Mouse (Mus musculus) liver, embryonic 12.5 days (tissue): ENCODE data around the gene Fcrl5. TPM values are rescaled to one million over a fixed set of nuclear protein-coding genes. Genes with fewer than 3 reads are reported as not detected.

Source experiments
- ATAC-seq: fragments of 200-750 bp; cut with Nextera tagmentation; 2 replicates; pipeline ENCODE4 v1.8.0; 2017; ENCODE audit warnings: moderate number of reproducible peaks, mild to moderate bottlenecking, moderate library complexity
- H3K27ac ChIP-seq: fragments of 300-500 bp; sonication (generic); 2 replicates; pipeline ENCODE4 v1.5.1; 2016; ENCODE audit warnings: mild to moderate bottlenecking
- H3K27me3 ChIP-seq: fragments of 300-500 bp; sonication (generic); replicated peaks from 2 replicates; pipeline ENCODE4 v1.6.1; 2016; ENCODE audit warnings: mild to moderate bottlenecking, moderate library complexity
- H3K36me3 ChIP-seq: fragments of 300-500 bp; sonication (generic); 2 replicates; pipeline ENCODE4 v1.6.1; 2016; ENCODE audit warnings: mild to moderate bottlenecking, moderate library complexity
- H3K4me1 ChIP-seq: fragments of 300-500 bp; sonication (generic); 2 replicates; pipeline ENCODE4 v1.6.1; 2016
- H3K4me2 ChIP-seq: fragments of 300-500 bp; sonication (generic); 2 replicates; pipeline ENCODE4 v1.6.1; 2016; ENCODE audit warnings: mild to moderate bottlenecking, moderate library complexity
- H3K4me3 ChIP-seq: fragments of 300-500 bp; sonication (generic); 2 replicates; pipeline ENCODE4 v1.5.1; 2016; ENCODE audit warnings: mild to moderate bottlenecking, moderate library complexity
- H3K9ac ChIP-seq: fragments of 300-500 bp; sonication (generic); 2 replicates; pipeline ENCODE4 v1.6.1; 2016; ENCODE audit warnings: mild to moderate bottlenecking, moderate library complexity
- H3K9me3 ChIP-seq: fragments of 300-500 bp; sonication (generic); replicated peaks from 2 replicates; pipeline ENCODE4 v1.6.1; 2016; ENCODE audit warnings: mild to moderate bottlenecking, moderate library complexity
- WGBS: fragments of 180-500 bp; shearing (Covaris S2); methylation state at CpG from one replicate; pipeline ENCODE4 v1.1.7; 2016; ENCODE audit not compliant: insufficient replicate concordance; 5-methylcytosine and 5-hydroxymethylcytosine counted together
- polyA plus RNA-seq: library from polyadenylated mRNA; unstranded; fragments of >200 nt; fragmentation: Nextera tagmentation; extraction: Ambion mirVana; gene quantifications from 2 replicates; pipeline ENCODE4 v1.2.1, GENCODE M21; 2016

Gene Fcrl5
- polyA plus RNA-seq, 1 experiment from 2014 or later, result not detected

- Histone ChIP-seq H3K27ac (no peak overlapping the region), H3K9ac (no peak overlapping the region), H3K4me2 (no peak overlapping the region), H3K9me3 (no peaks in the 10 kb centered on the region), H3K4me3 (no peak overlapping the region), H3K4me1 (no peaks in the 10 kb centered on the region), H3K27me3 (peaks cover 13% of the 10 kb centered on the region; the same call in 1 of the 2 replicates), H3K36me3 (no peaks in the 10 kb centered on the region)
- no peak for ATAC-seq
- 44% methylated on average over 8 of the region's 8 CpGs for WGBS
Observed at GRCm38 (mm10) chr3:87501151-87501550, 65.6 kb downstream of the Fcrl5 start.

GRCm38 (mm10) chr3:87502771-87503170 is 67.2 kb downstream of the Fcrl5 start:
- 78% methylated on average over 6 of the region's 6 CpGs for WGBS
- H3K4me2 ChIP-seq, result no peak overlapping the region
- no peak for ATAC-seq
- H3K9me3 ChIP-seq, result no peaks in the 10 kb centered on the region
- H3K9ac ChIP-seq, result no peak overlapping the region
- no peaks in the 10 kb centered on the region for H3K36me3 ChIP-seq
- H3K4me3 ChIP-seq, result no peak overlapping the region
- H3K27ac ChIP-seq, result no peak overlapping the region
- H3K27me3 ChIP-seq, result peaks cover 13% of the 10 kb centered on the region; the same call in 1 of the 2 replicates
- H3K4me1 ChIP-seq, result no peaks in the 10 kb centered on the region

DNA sequence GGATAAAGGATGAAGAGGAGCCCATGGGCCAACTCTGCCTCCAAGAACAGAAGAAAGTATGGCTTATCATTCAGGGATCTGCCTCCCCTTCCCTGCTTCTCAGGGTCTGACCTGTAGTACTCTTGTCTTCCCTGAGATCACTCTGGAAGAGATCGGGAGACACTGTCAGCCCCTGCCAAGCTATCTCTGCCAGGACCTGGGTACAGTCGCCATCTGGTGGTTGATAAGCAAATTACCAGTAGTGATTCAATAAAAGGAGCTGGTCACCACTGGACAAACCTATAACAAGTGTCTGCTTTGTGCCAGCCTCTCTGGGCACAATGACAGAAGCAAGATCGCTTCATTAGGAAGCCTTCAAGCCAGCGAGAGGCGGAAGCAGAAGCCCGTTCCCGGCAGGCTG is 68.8 kb downstream of the Fcrl5 start:
- Histone ChIP-seq H3K9me3 (no peaks in the 10 kb centered on the region), H3K4me3 (no peak overlapping the region), H3K27ac (no peak overlapping the region), H3K9ac (no peak overlapping the region), H3K4me2 (no peak overlapping the region), H3K36me3 (no peaks in the 10 kb centered on the region), H3K4me1 (0 out of 2 replicates have a peak, but pooled peaks cover 1% of the 10 kb centered on the region), H3K27me3 (peaks cover 13% of the 10 kb centered on the region; the same call in 1 of the 2 replicates)
- no peak for ATAC-seq
- WGBS, result 31% methylated on average over 7 of the region's 7 CpGs

DNA sequence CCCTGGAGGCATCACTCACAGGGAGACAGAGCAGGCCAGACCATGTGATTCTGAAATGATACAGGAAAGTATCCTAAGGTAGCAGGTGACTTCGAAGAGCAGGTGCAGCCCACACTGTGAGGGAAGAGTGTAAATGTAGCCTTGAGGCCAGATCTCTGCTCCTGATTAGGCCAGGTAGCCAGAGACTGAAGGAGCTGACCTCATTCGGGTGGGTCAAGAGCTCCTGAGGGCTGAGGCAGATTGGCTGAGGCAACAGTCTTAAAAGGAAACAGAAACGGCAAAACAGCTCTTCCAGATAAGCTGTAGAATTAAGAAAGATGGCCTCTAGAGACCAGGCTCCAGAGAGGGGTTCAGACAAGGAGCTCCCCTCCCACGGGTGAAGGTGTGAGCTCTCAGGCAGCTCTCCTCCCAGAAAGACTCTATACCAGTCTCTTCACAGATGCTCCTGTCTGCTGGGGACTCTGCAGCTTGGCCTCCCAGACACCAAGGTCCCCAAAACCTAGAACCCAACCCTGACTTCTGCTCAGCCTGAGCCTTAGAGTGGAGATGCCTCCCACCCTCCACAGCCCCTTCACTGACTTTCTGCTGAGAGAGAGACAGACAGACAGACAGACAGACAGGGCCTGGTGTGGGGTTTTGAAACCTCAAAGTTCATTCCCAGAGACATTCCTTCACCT is 69.3 kb downstream of the Fcrl5 start:
- no peak overlapping the region for H3K4me3 ChIP-seq
- H3K27ac ChIP-seq, result no peak overlapping the region
- 47% methylated on average over 4 of the region's 4 CpGs for WGBS
- H3K27me3 ChIP-seq, result peaks cover 15% of the 10 kb centered on the region; the same call in 1 of the 2 replicates
- H3K9ac ChIP-seq, result no peak overlapping the region
- ATAC-seq, result no peak
- no peaks in the 10 kb centered on the region for H3K9me3 ChIP-seq
- H3K36me3 ChIP-seq, result no peaks in the 10 kb centered on the region
- H3K4me2 ChIP-seq, result no peak overlapping the region
- H3K4me1 ChIP-seq, result 0 out of 2 replicates have a peak, but pooled peaks cover 4% of the 10 kb centered on the region

GRCm38 (mm10) chr3:87506456-87507416 is 71.2 kb downstream of the Fcrl5 start:
- Histone ChIP-seq H3K27me3 (peaks cover 9% of the 10 kb centered on the region; the same call in 1 of the 2 replicates), H3K27ac (no peak overlapping the region), H3K9ac (no peak overlapping the region)

DNA sequence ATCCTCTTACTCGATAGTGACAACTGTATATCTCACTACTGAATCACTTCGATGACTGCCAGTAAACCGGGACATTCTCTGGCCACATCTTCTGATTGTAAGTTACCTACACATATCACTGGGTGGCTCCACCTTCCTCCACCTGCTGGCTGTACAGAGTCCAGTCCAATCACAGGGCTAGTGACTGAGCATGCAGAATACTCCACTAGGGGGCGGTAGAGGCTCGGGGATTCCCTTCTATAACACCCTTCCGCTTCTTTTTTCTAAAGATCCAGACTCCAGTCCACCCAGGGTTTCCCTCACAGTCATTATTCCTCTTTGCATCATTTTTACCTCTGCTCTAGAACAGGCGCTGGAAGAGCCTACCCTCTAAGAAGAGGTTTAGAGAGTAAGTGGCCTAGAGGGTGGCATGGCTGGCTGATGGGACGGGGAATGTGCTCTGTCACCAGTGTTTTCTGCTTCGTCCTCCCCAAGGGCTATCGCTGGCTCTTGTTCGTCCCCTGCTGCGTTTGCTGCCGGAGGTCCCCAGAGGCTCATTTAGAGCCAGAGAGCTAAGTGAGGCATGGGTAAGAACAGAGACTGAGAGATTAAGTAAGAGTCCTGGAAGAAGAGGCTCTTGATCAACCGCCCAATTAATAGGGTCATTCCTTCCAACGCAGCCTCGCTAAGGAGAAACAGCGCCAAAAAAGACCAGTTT is 72.8 kb downstream of the Fcrl5 start:
- Histone ChIP-seq H3K36me3 (no peaks in the 10 kb centered on the region), H3K4me1 (peaks cover 15% of the 10 kb centered on the region), H3K4me3 (no peak overlapping the region), H3K27ac (no peak overlapping the region), H3K27me3 (peaks cover 8% of the 10 kb centered on the region; the same call in 1 of the 2 replicates), H3K9ac (no peak overlapping the region), H3K9me3 (no peaks in the 10 kb centered on the region), H3K4me2 (0 out of 2 replicates have a peak overlapping the region, but pooled peaks have one; percentile 21)
- 27% methylated on average over 17 of the region's 17 CpGs for WGBS
- ATAC-seq, result peak; percentile 43; the same call in 1 of the 2 replicates

More at GRCm38 (mm10) chr3:87506456-87507416, 71.2 kb downstream of the Fcrl5 start:
- WGBS, result 45% methylated on average over 12 of the region's 12 CpGs
- Histone ChIP-seq H3K4me1 (0 out of 2 replicates have a peak, but pooled peaks cover 4% of the 10 kb centered on the region), H3K36me3 (no peaks in the 10 kb centered on the region), H3K4me3 (no peak overlapping the region), H3K4me2 (no peak overlapping the region), H3K9me3 (no peaks in the 10 kb centered on the region)
- ATAC-seq, result no peak

GRCm38 (mm10) chr3:87509061-87509460 is 73.5 kb downstream of the Fcrl5 start:
- peak; percentile 54 for ATAC-seq
- H3K27ac ChIP-seq, result no peak overlapping the region
- H3K36me3 ChIP-seq, result no peaks in the 10 kb centered on the region
- no peak overlapping the region for H3K4me2 ChIP-seq
- no peak overlapping the region for H3K4me3 ChIP-seq
- H3K27me3 ChIP-seq, result peaks cover 8% of the 10 kb centered on the region; the same call in 1 of the 2 replicates
- no peaks in the 10 kb centered on the region for H3K9me3 ChIP-seq
- H3K9ac ChIP-seq, result no peak overlapping the region
- peaks cover 15% of the 10 kb centered on the region for H3K4me1 ChIP-seq
- 24% methylated on average over 4 of the region's 4 CpGs for WGBS

DNA sequence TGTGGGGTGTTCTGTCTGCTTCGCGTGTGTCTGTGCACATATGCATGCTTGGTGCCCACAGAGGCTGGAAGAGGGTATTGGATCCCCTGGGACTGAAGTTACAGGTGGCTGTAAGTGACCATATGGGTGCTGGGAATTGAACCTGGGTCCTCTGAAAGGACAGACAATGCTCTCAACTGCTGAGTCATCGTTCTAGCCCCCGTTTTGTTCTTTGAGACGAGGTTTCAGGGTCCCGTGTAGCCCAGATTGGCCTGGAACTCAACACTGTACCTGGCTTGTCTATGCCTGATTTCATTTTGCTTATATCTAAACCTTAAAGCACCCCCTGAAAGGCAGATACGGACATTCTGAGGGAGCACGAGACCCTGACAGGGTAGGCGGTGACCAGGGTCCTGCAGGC is 75.3 kb downstream of the Fcrl5 start:
- H3K4me1 ChIP-seq, result peaks cover 23% of the 10 kb centered on the region
- 74% methylated on average over 9 of the region's 9 CpGs for WGBS
- H3K9me3 ChIP-seq, result no peaks in the 10 kb centered on the region
- H3K4me3 ChIP-seq, result no peak overlapping the region
- no peak overlapping the region for H3K4me2 ChIP-seq
- no peak overlapping the region for H3K27ac ChIP-seq
- no peak overlapping the region for H3K9ac ChIP-seq
- no peaks in the 10 kb centered on the region for H3K36me3 ChIP-seq
- peaks cover 8% of the 10 kb centered on the region; the same call in 1 of the 2 replicates for H3K27me3 ChIP-seq
- no peak for ATAC-seq

GRCm38 (mm10) chr3:87511971-87512765 is 76.6 kb downstream of the Fcrl5 start:
- no peaks in the 10 kb centered on the region for H3K36me3 ChIP-seq
- no peak overlapping the region for H3K9ac ChIP-seq
- H3K4me1 ChIP-seq, result peaks cover 27% of the 10 kb centered on the region
- WGBS, result 21% methylated on average over 16 of the region's 16 CpGs
- peak overlapping the region; percentile 27 for H3K4me2 ChIP-seq
- peak; percentile 69 for ATAC-seq
- H3K9me3 ChIP-seq, result no peaks in the 10 kb centered on the region
- H3K27me3 ChIP-seq, result peaks cover 8% of the 10 kb centered on the region; the same call in 1 of the 2 replicates
- no peak overlapping the region for H3K27ac ChIP-seq
- H3K4me3 ChIP-seq, result no peak overlapping the region

- no peaks in the 10 kb centered on the region for H3K36me3 ChIP-seq
- no peak overlapping the region for H3K9ac ChIP-seq
- peak; percentile 37 for ATAC-seq
- peaks cover 5% of the 10 kb centered on the region; the same call in 1 of the 2 replicates for H3K27me3 ChIP-seq
- H3K4me3 ChIP-seq, result no peak overlapping the region
- peak overlapping the region; percentile 35 for H3K4me2 ChIP-seq
- H3K9me3 ChIP-seq, result no peaks in the 10 kb centered on the region
- peaks cover 23% of the 10 kb centered on the region for H3K4me1 ChIP-seq
- H3K27ac ChIP-seq, result no peak overlapping the region
- 18% methylated on average over 13 of the region's 13 CpGs for WGBS
Observed at GRCm38 (mm10) chr3:87515567-87516081, 80.1 kb downstream of the Fcrl5 start.

DNA sequence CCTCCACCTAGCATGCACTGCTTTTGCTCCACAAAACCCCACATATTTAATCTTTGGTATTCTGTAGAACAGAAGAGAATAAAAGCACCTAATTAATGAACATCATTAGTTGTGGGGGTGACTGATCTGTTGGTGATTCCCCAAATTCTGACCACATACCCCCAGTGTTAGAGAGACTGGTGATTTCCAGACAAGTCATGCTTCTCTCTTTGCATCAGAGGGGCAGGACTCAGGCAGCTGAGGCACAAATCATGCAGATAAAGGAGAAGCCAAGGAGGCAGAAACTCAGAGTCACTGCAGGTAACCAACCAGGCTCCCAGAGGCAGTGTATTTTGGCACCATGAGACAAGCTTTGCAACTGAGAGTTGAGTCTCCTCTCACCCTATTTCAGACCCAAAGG is 82.9 kb downstream of the Fcrl5 start:
- peaks cover 6% of the 10 kb centered on the region; the same call in 1 of the 2 replicates for H3K27me3 ChIP-seq
- no peak overlapping the region for H3K27ac ChIP-seq
- peaks cover 11% of the 10 kb centered on the region for H3K4me1 ChIP-seq
- H3K4me3 ChIP-seq, result no peak overlapping the region
- H3K9ac ChIP-seq, result no peak overlapping the region
- no peaks in the 10 kb centered on the region for H3K9me3 ChIP-seq
- H3K4me2 ChIP-seq, result no peak overlapping the region
- H3K36me3 ChIP-seq, result no peaks in the 10 kb centered on the region
- no peak for ATAC-seq
